Mouse (Mus musculus) midbrain, embryonic 16.5 days (tissue): ENCODE results near the gene Abca4. TPM values are rescaled to one million over a fixed set of nuclear protein-coding genes. Genes with fewer than 3 reads are reported as not detected.
A peak's percentile ranks its signal among the peaks of the same experiment; 100 is the strongest.

ENCODE experiments used
- ATAC-seq: fragments of 200-750 bp; cut with Nextera tagmentation; 2 replicates; pipeline ENCODE4 v1.8.0; 2017; ENCODE audit warnings: moderate TSS enrichment
- H3K27ac ChIP-seq: fragments of 300-500 bp; sonication (generic); 2 replicates; pipeline ENCODE4 v1.5.1; 2014; ENCODE audit warnings: mild to moderate bottlenecking, low read length, mixed read lengths
- H3K27me3 ChIP-seq: fragments of 300-500 bp; sonication (generic); 2 replicates; pipeline ENCODE4 v1.6.1; 2014; ENCODE audit warnings: low read depth, low read length, mixed read lengths; ENCODE audit not compliant: control insufficient read depth, insufficient read depth
- H3K36me3 ChIP-seq: fragments of 300-500 bp; sonication (generic); 2 replicates; pipeline ENCODE4 v1.6.1; 2014; ENCODE audit warnings: mild to moderate bottlenecking, low read length, moderate library complexity, mixed read lengths; ENCODE audit not compliant: control insufficient read depth, insufficient read depth
- H3K4me1 ChIP-seq: fragments of 300-500 bp; sonication (generic); 2 replicates; pipeline ENCODE4 v1.6.1; 2014; ENCODE audit warnings: mild to moderate bottlenecking, low read length, mixed read lengths; ENCODE audit not compliant: control insufficient read depth, insufficient read depth
- H3K4me2 ChIP-seq: fragments of 300-500 bp; sonication (generic); 2 replicates; pipeline ENCODE4 v1.6.1; 2014; ENCODE audit warnings: mild to moderate bottlenecking, low read length, mixed read lengths
- H3K4me3 ChIP-seq: fragments of 300-500 bp; sonication (generic); 2 replicates; pipeline ENCODE4 v1.5.1; 2014; ENCODE audit warnings: low read depth, mild to moderate bottlenecking, low read length, moderate library complexity, mixed read lengths
- H3K9ac ChIP-seq: fragments of 300-500 bp; sonication (generic); 2 replicates; pipeline ENCODE4 v1.6.1; 2014; ENCODE audit warnings: low read depth, low read length, mixed read lengths
- H3K9me3 ChIP-seq: fragments of 300-500 bp; sonication (generic); replicated peaks from 2 replicates; pipeline ENCODE4 v1.6.1; 2014; ENCODE audit warnings: mild to moderate bottlenecking, low read length, mixed read lengths; ENCODE audit not compliant: control insufficient read depth, poor library complexity, severe bottlenecking
- WGBS: fragments of 180-500 bp; shearing (Covaris S2); extraction: QIAGEN DNeasy Blood & Tissue Kit; methylation state at CpG from one replicate; pipeline ENCODE4 v1.1.7; 2014; 5-methylcytosine and 5-hydroxymethylcytosine counted together
- polyA plus RNA-seq: library from polyadenylated mRNA; unstranded; fragments of >200 nt; fragmentation: Nextera tagmentation; extraction: Ambion mirVana; gene quantifications from 2 replicates; pipeline ENCODE4 v1.2.1, GENCODE M21; 2015

Abca4 gene
- polyA plus RNA-seq, 1 experiment from 2014 or later: 0.93 TPM

- no peaks in the 10 kb centered on the region for H3K27me3 ChIP-seq
- WGBS: 93% methylated on average over 8 of the region's 8 CpGs
- no peaks in the 10 kb centered on the region for H3K4me1 ChIP-seq
- no peaks in the 10 kb centered on the region for H3K36me3 ChIP-seq
- no peak for ATAC-seq
- H3K9me3 ChIP-seq: no peaks in the 10 kb centered on the region
- no peak overlapping the region for H3K9ac ChIP-seq
- H3K27ac ChIP-seq: no peak overlapping the region
- no peak overlapping the region for H3K4me2 ChIP-seq
- H3K4me3 ChIP-seq: no peak overlapping the region
These were observed 23.1 kb upstream of the Abca4 start for GRCm38 (mm10) chr3:122021029-122021652.

GRCm38 (mm10) chr3:122022355-122022754, 21.9 kb upstream of the Abca4 start:
- no peak overlapping the region for H3K27ac ChIP-seq
- 83% methylated on average over 3 of the region's 3 CpGs for WGBS
- no peaks in the 10 kb centered on the region for H3K4me1 ChIP-seq
- no peak overlapping the region for H3K9ac ChIP-seq
- ATAC-seq: no peak
- H3K36me3 ChIP-seq: no peaks in the 10 kb centered on the region
- H3K4me2 ChIP-seq: no peak overlapping the region
- H3K9me3 ChIP-seq: no peaks in the 10 kb centered on the region
- no peak overlapping the region for H3K4me3 ChIP-seq
- H3K27me3 ChIP-seq: no peaks in the 10 kb centered on the region

GRCm38 (mm10) chr3:122026676-122027075, 17.6 kb upstream of the Abca4 start:
- H3K27ac ChIP-seq: no peak overlapping the region
- no peak overlapping the region for H3K4me2 ChIP-seq
- H3K4me3 ChIP-seq: no peak overlapping the region
- no peak overlapping the region for H3K9ac ChIP-seq
- H3K4me1 ChIP-seq: no peaks in the 10 kb centered on the region
- H3K27me3 ChIP-seq: no peaks in the 10 kb centered on the region
- no peaks in the 10 kb centered on the region for H3K36me3 ChIP-seq
- H3K9me3 ChIP-seq: no peaks in the 10 kb centered on the region
- ATAC-seq: no peak
- WGBS: 66% methylated on average over 5 of the region's 5 CpGs

DNA sequence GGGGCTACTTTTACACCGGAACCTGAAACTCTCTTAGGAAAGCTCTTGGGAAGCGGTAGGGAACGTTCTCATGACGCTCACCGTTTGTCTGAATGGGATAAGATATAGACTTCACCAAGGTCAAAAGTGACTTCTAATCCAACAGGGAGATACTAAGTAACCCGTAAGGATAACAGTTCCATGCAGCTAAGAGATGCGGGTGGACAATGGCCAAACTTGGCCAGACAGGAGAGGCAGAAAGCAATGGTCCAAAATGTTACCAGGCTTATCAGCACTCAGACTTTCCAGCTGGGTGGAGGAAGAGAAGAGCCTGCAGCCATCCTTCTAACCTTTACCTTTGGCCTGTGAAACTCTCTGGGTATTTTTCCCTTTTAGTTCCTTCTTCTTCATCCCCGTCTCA, 16.5 kb upstream of the Abca4 start:
- ATAC-seq: no peak
- no peaks in the 10 kb centered on the region for H3K27me3 ChIP-seq
- WGBS: 94% methylated on average over 8 of the region's 8 CpGs

DNA sequence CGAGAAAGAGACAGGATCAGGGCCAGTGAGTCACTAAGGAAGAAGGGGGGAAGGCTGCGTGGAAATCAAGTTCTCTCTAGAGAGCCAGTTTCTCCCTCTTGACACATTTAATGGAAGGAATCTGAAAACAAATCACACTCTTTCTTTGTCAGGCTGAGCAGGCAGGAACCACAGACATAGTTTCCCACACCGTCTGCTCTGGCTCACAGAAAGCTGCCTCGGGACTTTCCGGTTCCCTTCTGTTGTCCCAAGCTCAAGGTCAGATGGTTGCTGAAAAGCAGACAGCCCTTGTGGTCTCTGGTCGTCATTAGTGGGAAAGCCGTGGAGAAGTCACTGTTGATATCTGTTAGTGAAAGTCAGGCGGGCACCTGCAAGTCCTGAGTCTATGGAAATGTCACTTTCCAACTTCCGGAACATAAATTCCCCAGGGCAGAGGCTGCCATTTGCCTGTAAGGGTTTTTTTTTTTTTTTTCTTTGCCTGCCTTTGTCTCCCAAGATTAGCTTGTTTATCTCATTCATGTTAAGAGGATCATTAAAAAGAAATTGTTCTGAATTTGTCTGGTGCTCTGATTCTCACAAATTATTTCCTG, 10.9 kb upstream of the Abca4 start:
- ATAC-seq: no peak
- Histone ChIP-seq H3K4me1 (no peaks in the 10 kb centered on the region), H3K4me2 (no peak overlapping the region), H3K36me3 (no peaks in the 10 kb centered on the region), H3K4me3 (no peak overlapping the region), H3K27ac (no peak overlapping the region), H3K27me3 (no peaks in the 10 kb centered on the region; the same call in 1 of the 2 replicates), H3K9ac (no peak overlapping the region), H3K9me3 (no peaks in the 10 kb centered on the region; the same call in 1 of the 2 replicates)
- WGBS: 61% methylated on average over 9 of the region's 9 CpGs

More for the DNA sequence above, 16.5 kb upstream of the Abca4 start:
- no peak overlapping the region for H3K9ac ChIP-seq
- H3K36me3 ChIP-seq: no peaks in the 10 kb centered on the region
- H3K9me3 ChIP-seq: no peaks in the 10 kb centered on the region
- no peak overlapping the region for H3K4me3 ChIP-seq
- no peak overlapping the region for H3K4me2 ChIP-seq
- no peak overlapping the region for H3K27ac ChIP-seq
- no peaks in the 10 kb centered on the region for H3K4me1 ChIP-seq

DNA sequence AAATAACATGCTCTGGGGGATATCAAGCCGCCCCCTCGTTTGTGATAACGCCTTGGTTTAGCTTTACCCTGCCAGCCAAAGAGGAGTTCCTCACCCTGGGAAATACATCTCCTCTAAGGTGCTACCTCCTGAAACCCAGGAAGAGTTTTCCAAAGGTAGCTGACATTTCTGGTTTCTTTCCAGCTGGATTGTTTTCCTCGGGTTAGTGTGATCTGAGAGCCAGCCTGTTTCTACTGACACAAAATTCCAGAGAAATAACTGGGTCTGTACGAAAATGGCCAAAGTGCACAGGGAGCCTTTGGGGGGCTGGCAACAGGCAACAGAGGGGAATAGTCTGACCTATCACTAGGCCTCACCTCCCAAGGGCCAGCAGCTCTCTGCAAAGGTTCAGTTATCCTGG, 10.0 kb upstream of the Abca4 start:
- H3K9ac ChIP-seq: no peak overlapping the region
- no peak overlapping the region for H3K4me3 ChIP-seq
- WGBS: 81% methylated on average over 5 of the region's 5 CpGs
- no peaks in the 10 kb centered on the region for H3K4me1 ChIP-seq
- no peaks in the 10 kb centered on the region; the same call in 1 of the 2 replicates for H3K9me3 ChIP-seq
- no peak overlapping the region for H3K4me2 ChIP-seq
- H3K36me3 ChIP-seq: no peaks in the 10 kb centered on the region
- no peak for ATAC-seq
- no peak overlapping the region for H3K27ac ChIP-seq
- H3K27me3 ChIP-seq: no peaks in the 10 kb centered on the region; the same call in 1 of the 2 replicates

- no peak overlapping the region for H3K9ac ChIP-seq
- no peak for ATAC-seq
- no peak overlapping the region for H3K4me3 ChIP-seq
- no peak overlapping the region for H3K4me2 ChIP-seq
- no peaks in the 10 kb centered on the region; the same call in 1 of the 2 replicates for H3K9me3 ChIP-seq
- H3K4me1 ChIP-seq: no peaks in the 10 kb centered on the region
- WGBS: 43% methylated on average over 3 of the region's 3 CpGs
- no peak overlapping the region for H3K27ac ChIP-seq
- H3K27me3 ChIP-seq: peaks cover 3% of the 10 kb centered on the region
- H3K36me3 ChIP-seq: no peaks in the 10 kb centered on the region
These were observed 9.2 kb upstream of the Abca4 start for GRCm38 (mm10) chr3:122035092-122035491.

- no peak for ATAC-seq
- Histone ChIP-seq H3K9me3 (no peaks in the 10 kb centered on the region; the same call in 1 of the 2 replicates), H3K27ac (no peak overlapping the region), H3K4me2 (no peak overlapping the region), H3K4me3 (no peak overlapping the region), H3K36me3 (no peaks in the 10 kb centered on the region), H3K27me3 (peaks cover 25% of the 10 kb centered on the region), H3K4me1 (peaks cover 17% of the 10 kb centered on the region), H3K9ac (no peak overlapping the region)
- WGBS: 77% methylated on average over 6 of the region's 6 CpGs
These were observed 3.7 kb upstream of the Abca4 start for GRCm38 (mm10) chr3:122040522-122040921.

- WGBS: 16% methylated on average over 8 of the region's 8 CpGs
- H3K4me2 ChIP-seq: 0 out of 2 replicates have a peak overlapping the region, but pooled peaks have one; percentile 5
- no peak overlapping the region for H3K4me3 ChIP-seq
- H3K36me3 ChIP-seq: no peaks in the 10 kb centered on the region
- no peak overlapping the region for H3K27ac ChIP-seq
- peaks cover 23% of the 10 kb centered on the region for H3K4me1 ChIP-seq
- H3K9ac ChIP-seq: no peak overlapping the region
- H3K27me3 ChIP-seq: peaks cover 34% of the 10 kb centered on the region
- H3K9me3 ChIP-seq: no peaks in the 10 kb centered on the region
- ATAC-seq: no peak
These were observed 1.1 kb upstream of the Abca4 start for GRCm38 (mm10) chr3:122043102-122043501.
